Mouse (Mus musculus): ENCODE measurements around the gene Kazn. TPM values are rescaled to one million over a fixed set of nuclear protein-coding genes. Genes with fewer than 3 reads are reported as not detected.

The Kazn gene
- polyA plus RNA-seq, 1 experiment from 2014 or later: 10.6 TPM

DNA sequence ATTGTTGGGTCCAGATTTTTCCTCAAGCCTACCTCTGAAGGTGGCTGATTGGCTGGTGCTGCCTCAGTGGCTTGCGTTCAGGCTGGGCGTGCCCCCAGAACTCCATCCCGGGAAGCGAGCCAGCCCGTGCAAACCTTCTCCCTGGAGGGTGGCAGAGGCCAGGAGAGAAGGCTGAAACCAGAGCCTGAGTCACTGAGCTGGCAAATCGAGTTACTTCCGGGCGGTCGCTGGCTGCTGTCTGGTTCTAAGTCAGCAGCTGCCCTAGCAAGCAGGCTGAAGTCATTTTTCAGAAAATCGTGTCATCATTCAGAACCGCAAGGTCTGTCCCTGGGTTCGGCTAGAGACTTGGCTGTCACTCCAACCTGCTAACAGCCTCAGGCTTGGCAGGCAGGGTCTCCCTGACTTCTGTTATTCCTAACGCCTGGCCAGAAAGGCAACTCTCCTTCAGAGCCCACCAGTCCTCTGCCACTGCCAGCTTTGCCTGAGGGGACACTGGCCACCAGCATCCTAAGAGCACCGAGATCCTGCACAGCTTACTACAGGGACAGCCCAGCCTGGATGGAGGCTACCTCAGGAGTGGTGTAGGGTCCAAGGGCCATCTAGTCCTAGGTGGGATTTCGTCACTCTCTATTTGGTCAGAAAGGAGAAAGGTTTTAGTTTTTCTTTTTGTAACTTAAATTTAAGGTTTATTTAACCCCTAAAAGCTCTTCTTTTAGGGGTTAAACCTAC is 143.5 kb downstream of the Kazn start:
- ATAC-seq (ENCODE audit: insufficient read depth, low FRiP score, low TSS enrichment): no peak
- Histone ChIP-seq H3K36me3 (ENCODE audit: control insufficient read depth, insufficient read depth, low read length) (no peaks in the 10 kb centered on the region), H3K4me3 (ENCODE audit: low read depth, low read length) (no peak overlapping the region), H3K4me1 (ENCODE audit: control insufficient read depth, insufficient read depth, low read length) (no peaks in the 10 kb centered on the region), H3K9ac (ENCODE audit: low read length) (no peak overlapping the region), H3K27me3 (ENCODE audit: control insufficient read depth, insufficient read depth, low read length) (no peaks in the 10 kb centered on the region; the same call in 1 of the 2 replicates), H3K9me3 (ENCODE audit: control insufficient read depth, low read length) (no peaks in the 10 kb centered on the region), H3K27ac (ENCODE audit: low read depth, low read length) (no peak overlapping the region), H3K4me2 (ENCODE audit: low read depth) (no peak overlapping the region)
- 61% methylated on average over 15 of the region's 15 CpGs for WGBS
- DNase-seq (ENCODE audit: low spot score): no peak

DNA sequence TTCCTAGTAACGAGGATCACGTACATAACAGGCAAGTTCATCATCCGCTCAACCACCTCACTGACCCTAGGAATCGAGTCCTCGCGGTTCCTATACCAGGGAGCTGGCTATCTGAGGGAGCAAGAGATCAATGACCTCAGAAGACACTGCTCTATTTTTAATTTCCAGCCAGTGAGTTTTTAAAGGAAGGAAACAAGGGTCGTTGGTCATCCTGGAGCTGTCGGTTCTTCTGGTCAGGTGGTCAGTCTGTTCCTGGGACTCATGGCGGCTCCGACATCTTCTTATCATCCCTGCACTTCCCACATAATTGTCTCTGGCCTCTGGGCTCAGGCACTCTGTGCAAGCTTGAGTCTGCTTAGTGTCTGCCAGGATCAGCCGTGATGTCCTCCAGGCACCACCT is 144.8 kb downstream of the Kazn start:
- Histone ChIP-seq H3K4me1 (ENCODE audit: control insufficient read depth, insufficient read depth, low read length) (no peaks in the 10 kb centered on the region), H3K4me2 (ENCODE audit: low read depth) (no peak overlapping the region), H3K4me3 (ENCODE audit: low read depth, low read length) (no peak overlapping the region), H3K9me3 (ENCODE audit: control insufficient read depth, low read length) (no peaks in the 10 kb centered on the region), H3K9ac (ENCODE audit: low read length) (no peak overlapping the region), H3K36me3 (ENCODE audit: control insufficient read depth, insufficient read depth, low read length) (no peaks in the 10 kb centered on the region), H3K27me3 (ENCODE audit: control insufficient read depth, insufficient read depth, low read length) (no peaks in the 10 kb centered on the region; the same call in 1 of the 2 replicates), H3K27ac (ENCODE audit: low read depth, low read length) (no peak overlapping the region)
- DNase-seq (ENCODE audit: low spot score): no peak
- WGBS: 89% methylated on average over 11 of the region's 11 CpGs
- ATAC-seq (ENCODE audit: insufficient read depth, low FRiP score, low TSS enrichment): no peak

DNA sequence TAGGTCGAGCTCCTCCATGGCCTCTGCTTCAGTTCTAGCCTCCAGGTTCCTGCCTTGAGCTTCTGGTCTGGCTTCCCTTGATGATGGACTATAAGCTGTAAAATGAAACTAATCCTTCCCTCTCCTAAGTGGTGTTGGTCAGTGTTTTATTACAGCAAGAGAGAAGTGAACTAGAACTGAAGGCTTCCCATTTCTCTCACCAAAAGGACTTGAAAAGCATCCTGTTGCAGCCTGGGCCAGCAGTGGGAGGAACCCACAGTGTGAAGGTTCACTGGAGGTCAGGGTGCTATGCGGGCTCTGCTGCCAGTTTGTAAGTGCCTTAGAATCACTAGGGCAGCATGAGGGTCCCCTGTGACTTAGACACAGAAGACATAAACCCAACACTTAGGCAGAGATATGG is 148.1 kb downstream of the Kazn start:
- Histone ChIP-seq H3K4me2 (ENCODE audit: low read depth) (no peak overlapping the region), H3K4me1 (ENCODE audit: control insufficient read depth, insufficient read depth, low read length) (no peaks in the 10 kb centered on the region), H3K9me3 (ENCODE audit: control insufficient read depth, low read length) (no peaks in the 10 kb centered on the region), H3K27ac (ENCODE audit: low read depth, low read length) (no peak overlapping the region), H3K27me3 (ENCODE audit: control insufficient read depth, insufficient read depth, low read length) (no peaks in the 10 kb centered on the region; the same call in 1 of the 2 replicates), H3K4me3 (ENCODE audit: low read depth, low read length) (no peak overlapping the region), H3K9ac (ENCODE audit: low read length) (no peak overlapping the region), H3K36me3 (ENCODE audit: control insufficient read depth, insufficient read depth, low read length) (no peaks in the 10 kb centered on the region)
- DNase-seq (ENCODE audit: low spot score): no peak
- 70% methylated on average over 2 of the region's 2 CpGs for WGBS
- no peak for ATAC-seq (ENCODE audit: insufficient read depth, low FRiP score, low TSS enrichment)

DNA sequence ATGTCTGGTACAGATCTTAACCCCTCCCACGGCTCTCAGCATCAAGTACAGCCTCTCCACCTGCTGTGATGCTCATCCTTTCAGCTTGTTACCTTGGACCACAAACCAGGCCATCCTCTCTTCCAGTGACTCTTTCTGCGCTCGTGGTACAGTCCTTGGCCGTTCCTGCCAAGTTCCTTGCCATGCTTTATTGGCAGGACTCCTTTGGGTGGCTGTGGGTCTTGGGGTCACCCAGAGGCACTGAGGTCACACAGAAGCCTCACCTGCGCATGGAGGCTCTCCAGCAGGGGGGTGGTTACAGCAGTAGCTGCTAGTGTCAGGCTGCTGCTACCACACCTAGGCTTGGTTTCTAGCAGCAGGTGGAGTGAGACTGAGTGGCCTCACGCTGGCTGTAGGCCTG is 149.2 kb downstream of the Kazn start:
- H3K27me3 ChIP-seq (ENCODE audit: control insufficient read depth, insufficient read depth, low read length): peaks cover 7% of the 10 kb centered on the region
- no peak overlapping the region for H3K9ac ChIP-seq (ENCODE audit: low read length)
- H3K9me3 ChIP-seq (ENCODE audit: control insufficient read depth, low read length): no peaks in the 10 kb centered on the region
- no peaks in the 10 kb centered on the region for H3K4me1 ChIP-seq (ENCODE audit: control insufficient read depth, insufficient read depth, low read length)
- no peaks in the 10 kb centered on the region for H3K36me3 ChIP-seq (ENCODE audit: control insufficient read depth, insufficient read depth, low read length)
- DNase-seq (ENCODE audit: low spot score): no peak
- no peak overlapping the region for H3K27ac ChIP-seq (ENCODE audit: low read depth, low read length)
- H3K4me2 ChIP-seq (ENCODE audit: low read depth): no peak overlapping the region
- no peak overlapping the region for H3K4me3 ChIP-seq (ENCODE audit: low read depth, low read length)
- 77% methylated on average over 6 of the region's 6 CpGs for WGBS
- no peak for ATAC-seq (ENCODE audit: insufficient read depth, low FRiP score, low TSS enrichment)

DNA sequence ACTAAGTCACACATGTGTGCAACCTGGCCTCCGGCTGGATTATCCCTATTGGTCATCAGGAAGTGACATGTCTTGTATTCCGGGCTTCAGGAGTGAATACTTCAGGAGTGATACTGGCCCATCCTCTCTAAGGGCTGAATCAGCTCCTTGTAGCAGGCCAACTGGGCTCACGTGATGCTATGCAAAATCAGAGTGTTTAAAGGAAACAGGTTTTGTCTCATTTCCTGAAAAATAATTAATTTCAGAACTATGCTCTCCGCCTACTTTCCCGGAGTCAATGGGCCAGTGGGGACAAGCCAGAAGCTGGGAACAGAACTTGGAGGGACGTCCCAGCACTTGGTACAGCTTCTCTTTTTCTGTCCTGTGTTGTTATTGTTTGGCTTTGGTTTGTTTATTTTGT is 150.4 kb downstream of the Kazn start:
- Histone ChIP-seq H3K9ac (ENCODE audit: low read length) (no peak overlapping the region), H3K27ac (ENCODE audit: low read depth, low read length) (no peak overlapping the region), H3K36me3 (ENCODE audit: control insufficient read depth, insufficient read depth, low read length) (no peaks in the 10 kb centered on the region), H3K4me1 (ENCODE audit: control insufficient read depth, insufficient read depth, low read length) (0 out of 2 replicates have a peak, but pooled peaks cover 4% of the 10 kb centered on the region), H3K9me3 (ENCODE audit: control insufficient read depth, low read length) (no peaks in the 10 kb centered on the region), H3K4me3 (ENCODE audit: low read depth, low read length) (no peak overlapping the region), H3K4me2 (ENCODE audit: low read depth) (no peak overlapping the region), H3K27me3 (ENCODE audit: control insufficient read depth, insufficient read depth, low read length) (peaks cover 16% of the 10 kb centered on the region)
- no peak for ATAC-seq (ENCODE audit: insufficient read depth, low FRiP score, low TSS enrichment)
- DNase-seq (ENCODE audit: low spot score): peak; percentile 20
- 75% methylated on average over 6 of the region's 6 CpGs for WGBS

DNA sequence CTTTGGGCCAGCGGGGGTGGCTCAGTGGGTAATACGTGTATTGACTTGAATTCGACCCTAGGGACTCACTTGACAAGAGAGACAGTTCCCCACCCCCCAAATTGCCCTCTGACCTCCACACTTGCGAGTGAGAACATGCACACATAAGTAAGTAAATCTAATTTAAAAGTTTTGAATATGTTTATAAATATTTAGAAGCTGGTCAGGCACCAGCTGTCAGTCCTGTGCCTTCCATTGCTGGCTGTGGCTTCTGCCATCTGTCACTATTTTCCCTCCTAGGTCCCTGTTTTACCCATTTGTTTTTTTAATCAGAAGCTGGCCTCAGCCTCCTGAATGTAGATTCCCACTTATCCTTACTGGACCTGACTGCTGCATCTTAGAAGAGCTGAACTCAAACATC is 150.8 kb downstream of the Kazn start:
- ATAC-seq (ENCODE audit: insufficient read depth, low FRiP score, low TSS enrichment) (no peak), DNase-seq (ENCODE audit: low spot score) (peak; percentile 36)
- 0 out of 2 replicates have a peak, but pooled peaks cover 7% of the 10 kb centered on the region for H3K4me1 ChIP-seq (ENCODE audit: control insufficient read depth, insufficient read depth, low read length)
- no peaks in the 10 kb centered on the region for H3K36me3 ChIP-seq (ENCODE audit: control insufficient read depth, insufficient read depth, low read length)
- H3K27me3 ChIP-seq (ENCODE audit: control insufficient read depth, insufficient read depth, low read length): peaks cover 17% of the 10 kb centered on the region
- no peaks in the 10 kb centered on the region for H3K9me3 ChIP-seq (ENCODE audit: control insufficient read depth, low read length)
- no peak overlapping the region for H3K4me3 ChIP-seq (ENCODE audit: low read depth, low read length)
- H3K9ac ChIP-seq (ENCODE audit: low read length): no peak overlapping the region
- 30% methylated on average over 4 of the region's 4 CpGs for WGBS
- H3K4me2 ChIP-seq (ENCODE audit: low read depth): no peak overlapping the region
- no peak overlapping the region for H3K27ac ChIP-seq (ENCODE audit: low read depth, low read length)

DNA sequence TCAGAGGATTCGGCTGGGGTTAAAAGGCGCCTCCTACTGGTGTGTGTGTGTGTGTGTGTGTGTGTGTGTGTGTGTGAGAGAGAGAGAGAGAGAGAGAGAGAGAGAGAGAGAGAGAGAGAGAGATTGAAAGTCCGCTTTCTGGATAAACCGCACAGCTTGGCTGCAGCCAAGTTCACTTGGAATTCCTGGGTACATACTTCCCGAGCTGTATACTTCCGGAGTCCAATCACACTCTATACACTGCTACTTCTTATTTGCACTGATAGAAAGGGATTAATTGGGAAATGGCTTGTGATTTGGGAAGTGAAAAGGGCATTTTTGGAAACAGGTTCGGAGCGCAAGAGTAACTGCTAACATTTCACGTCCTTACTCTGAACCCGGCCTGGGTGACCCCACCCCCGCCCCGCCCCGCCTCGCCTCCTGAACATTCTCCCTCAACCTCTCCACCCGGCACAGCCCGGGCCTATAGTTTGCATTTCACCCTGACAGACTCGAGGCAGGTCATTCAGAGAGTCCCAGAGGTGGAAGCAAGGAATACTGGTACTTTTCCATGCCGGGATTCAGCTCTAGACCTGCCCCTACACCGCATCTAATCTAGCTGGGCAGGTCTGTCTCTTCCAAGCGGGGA is 154.2 kb downstream of the Kazn start:
- H3K27ac ChIP-seq (ENCODE audit: low read depth, low read length): no peak overlapping the region
- ATAC-seq (ENCODE audit: insufficient read depth, low FRiP score, low TSS enrichment) (no peak), DNase-seq (ENCODE audit: low spot score) (no peak)
- H3K4me3 ChIP-seq (ENCODE audit: low read depth, low read length): peak overlapping the region; percentile 61; the same call in 1 of the 2 replicates
- H3K36me3 ChIP-seq (ENCODE audit: control insufficient read depth, insufficient read depth, low read length): no peaks in the 10 kb centered on the region
- no peak overlapping the region for H3K9ac ChIP-seq (ENCODE audit: low read length)
- WGBS: 5% methylated on average over 20 of the region's 20 CpGs
- peak overlapping the region; percentile 98 for H3K4me2 ChIP-seq (ENCODE audit: low read depth)
- peaks cover 20% of the 10 kb centered on the region for H3K27me3 ChIP-seq (ENCODE audit: control insufficient read depth, insufficient read depth, low read length)
- H3K4me1 ChIP-seq (ENCODE audit: control insufficient read depth, insufficient read depth, low read length): peaks cover 7% of the 10 kb centered on the region; the same call in 1 of the 2 replicates
- no peaks in the 10 kb centered on the region for H3K9me3 ChIP-seq (ENCODE audit: control insufficient read depth, low read length)

DNA sequence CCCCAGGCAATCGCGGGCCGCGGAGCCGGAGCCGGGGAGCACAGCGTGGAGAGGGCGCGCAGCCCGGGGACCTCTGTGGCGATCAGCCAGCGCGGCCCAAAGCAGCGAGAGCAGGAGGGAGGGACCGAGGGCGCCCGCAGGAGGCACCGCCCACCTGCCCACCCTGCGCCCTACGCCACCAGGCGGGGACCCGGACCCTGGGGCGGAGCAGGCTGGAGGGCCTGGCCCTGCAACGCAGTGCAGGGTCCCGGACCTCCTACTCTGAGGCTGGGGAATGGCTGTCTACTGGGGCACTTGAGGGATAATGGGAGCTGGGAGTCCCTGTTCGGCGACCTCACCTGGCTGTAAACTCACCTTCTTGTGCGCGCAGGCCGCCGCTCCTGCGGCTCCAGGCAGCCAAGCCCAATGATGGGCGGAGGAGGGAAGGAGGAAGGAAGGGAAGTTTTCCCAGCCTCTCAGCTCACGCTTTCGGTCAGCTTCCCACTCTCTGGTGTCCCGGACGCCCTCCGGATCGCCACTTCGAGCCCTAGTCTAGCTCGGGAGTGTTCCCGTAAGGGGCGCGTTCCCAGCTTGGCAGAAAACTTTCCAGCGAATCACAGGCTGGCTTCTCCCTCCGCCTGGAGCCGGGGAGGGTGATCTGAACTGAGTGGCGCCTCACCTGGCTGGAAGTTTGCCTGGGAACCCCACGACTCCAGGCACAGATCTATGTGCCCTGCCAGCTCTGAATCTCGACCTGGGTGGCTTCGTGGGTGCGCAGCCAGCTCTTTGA is 154.9 kb downstream of the Kazn start, which contains the start of gene Tmem51:
Gene Tmem51 (minus strand): TSS at position 174 of the 769 bp plus-strand sequence.
- Histone ChIP-seq H3K27ac (ENCODE audit: low read depth, low read length) (no peak within 1 kb of the TSS), H3K9me3 (ENCODE audit: control insufficient read depth, low read length) (no peaks in the 10 kb centered on the region), H3K4me1 (ENCODE audit: control insufficient read depth, insufficient read depth, low read length) (peaks cover 7% of the 10 kb centered on the region; the same call in 1 of the 2 replicates), H3K27me3 (ENCODE audit: control insufficient read depth, insufficient read depth, low read length) (peaks cover 20% of the 10 kb centered on the region), H3K9ac (ENCODE audit: low read length) (peak within 1 kb of the TSS; percentile 61), H3K36me3 (ENCODE audit: control insufficient read depth, insufficient read depth, low read length) (no peaks in the 10 kb centered on the region), H3K4me3 (ENCODE audit: low read depth, low read length) (peak within 1 kb of the TSS; percentile 61), H3K4me2 (ENCODE audit: low read depth) (peak within 1 kb of the TSS; percentile 98)
- WGBS: under 1% methylated on average over 51 of the region's 52 CpGs
- DNase-seq (ENCODE audit: low spot score): peak; percentile 48
- peak; percentile 67 for ATAC-seq (ENCODE audit: insufficient read depth, low FRiP score, low TSS enrichment)
